Mouse (Mus musculus) brain, embryonic 14.5 days (tissue): ENCODE results near the gene Zfp619.

Experiments
- CTCF ChIP-seq: fragments of 200-500 bp; IDR thresholded peaks from 2 replicates; pipeline ENCODE4 v1.5.1; 2012; ENCODE audit warnings: inconsistent platforms, mild to moderate bottlenecking, moderate library complexity, borderline replicate concordance; ENCODE audit not compliant: insufficient read depth, insufficient read length; ENCODE audit errors: extremely low read depth
- POLR2A ChIP-seq: fragments of 200-500 bp; IDR thresholded peaks from 2 replicates; pipeline ENCODE4 v1.6.1; 2012; ENCODE audit warnings: mild to moderate bottlenecking, inconsistent platforms, borderline replicate concordance; ENCODE audit not compliant: poor library complexity, insufficient read depth, insufficient read length, severe bottlenecking; ENCODE audit errors: extremely low read depth

GRCm38 (mm10) chr7:39517616-39518177 lies at the start of gene Zfp619:
- peak; percentile 66 for TF ChIP-seq CTCF
- TF ChIP-seq POLR2A, result peak; percentile 89
